Mouse (Mus musculus): ENCODE results near the gene Hmx2.

DNA sequence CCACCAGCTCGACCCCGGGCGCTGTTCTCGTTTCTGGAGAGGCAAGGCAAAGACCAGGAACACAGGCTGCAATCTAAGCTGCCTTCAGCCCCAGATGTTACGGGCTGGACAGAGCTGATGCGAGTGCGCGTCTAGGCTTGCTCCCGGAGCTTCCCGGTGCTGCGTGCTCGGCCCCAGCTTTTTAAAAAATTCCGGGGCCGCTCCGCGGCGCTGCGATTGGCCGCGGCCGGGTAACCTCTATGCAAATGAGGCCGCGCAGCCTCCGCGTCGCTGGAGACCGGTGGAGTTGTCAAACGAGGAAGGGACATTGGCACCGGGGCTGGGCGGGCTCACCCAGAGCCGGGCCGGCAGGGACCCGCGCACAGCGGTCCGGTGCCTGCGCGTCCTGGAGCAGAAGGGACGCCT lies 5.2 kb downstream of the Hmx2 start:
- TF ChIP-seq CTCF (IDR thresholded peaks at IDR 0.05; ENCODE audit: extremely low read depth, insufficient read depth, insufficient read length, insufficient replicate concordance) (no peak), POLR2A (IDR thresholded peaks at IDR 0.05; ENCODE audit: low read depth, low read length) (no peak)
